8 mouse cellular contexts compared by ENCODE assay signal in the genomic region with DNA sequence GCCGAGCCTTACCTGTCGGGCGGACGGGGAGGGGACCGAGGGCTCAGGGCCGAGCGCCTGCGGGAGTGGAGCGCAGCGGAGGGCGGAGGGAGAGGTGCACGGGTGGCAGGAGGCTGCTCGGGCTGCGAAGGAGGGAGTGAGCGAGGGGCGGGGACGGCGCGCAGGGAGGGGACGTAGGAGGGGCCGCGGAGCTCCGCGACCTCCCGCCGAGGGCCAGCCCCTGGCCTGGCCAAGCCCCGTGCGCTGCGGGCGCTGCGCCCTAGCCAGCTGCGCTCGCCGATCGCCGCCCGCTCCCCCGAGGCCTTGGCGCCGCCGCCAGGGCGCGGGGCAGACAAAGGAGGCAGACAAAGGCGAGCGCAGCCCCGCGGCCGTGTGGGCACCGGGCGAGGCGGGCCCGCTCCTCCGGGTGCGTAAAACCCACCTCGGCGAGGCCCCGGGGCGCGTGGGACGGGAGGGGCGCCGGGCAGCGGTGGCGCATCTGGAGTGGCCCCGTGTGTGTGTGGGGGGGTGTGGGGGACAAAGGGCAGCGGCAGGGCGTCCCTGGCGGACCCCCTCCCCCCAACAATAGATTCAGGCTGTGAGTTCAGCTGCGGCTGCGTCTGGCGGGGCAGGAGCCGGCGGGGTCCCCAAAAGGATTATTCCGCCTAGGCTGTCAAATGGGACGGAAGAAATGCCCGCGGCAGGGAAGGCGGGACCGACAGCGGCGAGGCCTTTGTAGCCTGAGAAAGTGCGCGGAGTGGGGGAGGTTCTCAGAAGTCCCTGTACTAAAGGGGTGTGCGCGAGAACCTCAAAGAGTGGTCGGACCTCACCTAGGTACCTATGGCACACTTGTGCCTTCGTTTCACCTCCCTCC. TPM values are rescaled to one million over a fixed set of nuclear protein-coding genes. Genes with fewer than 3 reads are reported as not detected.
A peak's percentile ranks its signal among the peaks of the same experiment; 100 is the strongest.
DNase-seq lines count a peak whose midpoint lies in the region; ATAC-seq and TF ChIP-seq lines count a peak whose summit lies in the region.

Draxin (minus strand) TSS at position 138 of the 853 bp plus-strand sequence.

- no peak within 1 kb of the TSS for H3K27ac ChIP-seq in ES-Bruce4 (ENCODE audit: insufficient read depth, low read length)
- peak within 1 kb of the TSS; percentile 95 for H3K27ac ChIP-seq in forebrain, embryonic 11.5 days (ENCODE audit: low read depth, low read length)
- H3K27ac ChIP-seq in kidney, embryonic 14.5 days (ENCODE audit: low read depth, low read length) = 0 out of 2 replicates have a peak within 1 kb of the TSS, but pooled peaks have one; percentile 30
- no peak within 1 kb of the TSS for H3K27ac ChIP-seq in small intestine, adult 2 months (ENCODE audit: insufficient read depth, low read depth, low read length)

- H3K9me3 ChIP-seq in ES-Bruce4 (replicated peaks; ENCODE audit: control insufficient read depth, insufficient read depth, low read length, poor library complexity, severe bottlenecking) = no peaks in the 10 kb centered on the region
- H3K9me3 ChIP-seq in forebrain, embryonic 11.5 days (ENCODE audit: control insufficient read depth, low read length) = no peaks in the 10 kb centered on the region
- H3K9me3 ChIP-seq in kidney, embryonic 14.5 days (ENCODE audit: control insufficient read depth, low read length) = no peaks in the 10 kb centered on the region

- peak; percentile 74 for DNase-seq in adrenal gland, postnatal 10 days
- DNase-seq in adrenal gland, adult 8-10 months = no peak
- peak; percentile 91 for DNase-seq in forebrain, embryonic 11.5 days (ENCODE audit: low spot score)
- peak; percentile 16 for DNase-seq in lung, postnatal 25 days (ENCODE audit: low spot score)
- no peak for DNase-seq in T-cell, adult 2 months (ENCODE audit: low spot score)

- H3K4me2 ChIP-seq in forebrain, embryonic 11.5 days (ENCODE audit: low read depth, low read length, severe bottlenecking) = peak within 1 kb of the TSS; percentile 87
- peak within 1 kb of the TSS; percentile 98 for H3K4me2 ChIP-seq in kidney, embryonic 14.5 days (replicated peaks; ENCODE audit: low read depth, low read length)

- peak within 1 kb of the TSS; percentile 32 for H3K4me3 ChIP-seq in ES-Bruce4 (ENCODE audit: low read depth, low read length)
- peak within 1 kb of the TSS; percentile 64 for H3K4me3 ChIP-seq in forebrain, embryonic 11.5 days (ENCODE audit: low read depth, low read length)
- peak within 1 kb of the TSS; percentile 67 for H3K4me3 ChIP-seq in kidney, embryonic 14.5 days (ENCODE audit: low read length)
- H3K4me3 ChIP-seq in small intestine, adult 2 months (ENCODE audit: low read depth, low read length) = peak within 1 kb of the TSS; percentile 41

- no peak for TF ChIP-seq EP300 in ES-Bruce4 (IDR thresholded peaks at IDR 0.05; ENCODE audit: insufficient read depth, low read depth, low read length)

- peak within 1 kb of the TSS; percentile 52 for H3K9ac ChIP-seq in ES-Bruce4 (ENCODE audit: low read depth, poor library complexity, severe bottlenecking)
- H3K9ac ChIP-seq in forebrain, embryonic 11.5 days (ENCODE audit: low read length) = peak within 1 kb of the TSS; percentile 96
- peak within 1 kb of the TSS; percentile 75 for H3K9ac ChIP-seq in kidney, embryonic 14.5 days (ENCODE audit: low read depth, low read length)

- WGBS in forebrain, embryonic 11.5 days = 2% methylated on average over 83 of the region's 87 CpGs
- 1% methylated on average over 56 of the region's 87 CpGs for WGBS in kidney, embryonic 14.5 days
- under 1% methylated on average over 71 of the region's 87 CpGs for WGBS in small intestine, adult 2 months

- no peak for TF ChIP-seq POLR2A in ES-Bruce4 (IDR thresholded peaks at IDR 0.05; ENCODE audit: insufficient read depth, low read length)
- no peak for TF ChIP-seq POLR2A in small intestine, adult 2 months (IDR thresholded peaks at IDR 0.05; ENCODE audit: low read depth, low read length)

- H3K36me3 ChIP-seq in ES-Bruce4 (ENCODE audit: control insufficient read depth, insufficient read depth, low read length, poor library complexity, severe bottlenecking) = no peaks in the 10 kb centered on the region
- no peaks in the 10 kb centered on the region for H3K36me3 ChIP-seq in forebrain, embryonic 11.5 days (ENCODE audit: control insufficient read depth, insufficient read depth, low read length)
- no peaks in the 10 kb centered on the region for H3K36me3 ChIP-seq in kidney, embryonic 14.5 days (ENCODE audit: control insufficient read depth, insufficient read depth, low read length)
- no peaks in the 10 kb centered on the region for H3K36me3 ChIP-seq in small intestine, adult 2 months (ENCODE audit: control insufficient read depth, insufficient read depth, low read length)

- H3K4me1 ChIP-seq in ES-Bruce4 (ENCODE audit: control insufficient read depth, insufficient read depth, low read length) = no peaks in the 10 kb centered on the region
- peaks cover 6% of the 10 kb centered on the region; the same call in 1 of the 2 replicates for H3K4me1 ChIP-seq in forebrain, embryonic 11.5 days (replicated peaks; ENCODE audit: control insufficient read depth, insufficient read depth, low read length)
- 0 out of 2 replicates have a peak, but pooled peaks cover 10% of the 10 kb centered on the region for H3K4me1 ChIP-seq in kidney, embryonic 14.5 days (ENCODE audit: control insufficient read depth, insufficient read depth, low read length)
- no peaks in the 10 kb centered on the region; the same call in 1 of the 2 replicates for H3K4me1 ChIP-seq in small intestine, adult 2 months (ENCODE audit: control insufficient read depth, insufficient read depth, insufficient read length, low read length)

- no peaks in the 10 kb centered on the region for H3K27me3 ChIP-seq in ES-Bruce4 (ENCODE audit: control insufficient read depth, insufficient read depth, low read length, poor library complexity, severe bottlenecking)
- H3K27me3 ChIP-seq in forebrain, embryonic 11.5 days (ENCODE audit: control insufficient read depth, insufficient read depth, low read length) = peaks cover 5% of the 10 kb centered on the region; the same call in 1 of the 2 replicates
- H3K27me3 ChIP-seq in kidney, embryonic 14.5 days (ENCODE audit: control insufficient read depth, insufficient read depth, low read length) = peaks cover 28% of the 10 kb centered on the region
- H3K27me3 ChIP-seq in small intestine, adult 2 months (ENCODE audit: control insufficient read depth, insufficient read depth, low read length) = peaks cover 29% of the 10 kb centered on the region

- TF ChIP-seq CTCF in ES-Bruce4 (IDR thresholded peaks at IDR 0.05; ENCODE audit: low read depth, low read length) = no peak
- TF ChIP-seq CTCF in small intestine, adult 2 months (IDR thresholded peaks at IDR 0.05; ENCODE audit: extremely low read depth, insufficient read length, insufficient replicate concordance, low read depth, low read length) = no peak

- peak; percentile 88 for ATAC-seq in forebrain, embryonic 11.5 days (replicated peaks; ENCODE audit: low FRiP score)
- ATAC-seq in kidney, embryonic 14.5 days (ENCODE audit: low FRiP score, low TSS enrichment) = peak; percentile 93

RNA-seq across cellular contexts. Expression of gene Draxin, which starts in this region (rescaled TPM):
- total RNA-seq in adrenal gland, postnatal 10 days (2021) = under 1 TPM; 0.18 to 0.27 TPM
- under 1 TPM; 0.06 to 0.15 (median 0.12) TPM for total RNA-seq in adrenal gland, adult 8-10 months (2022)
- polyA plus RNA-seq in ES-Bruce4 (2011; ENCODE audit: insufficient read depth, insufficient read length, low read depth, missing spikeins) = 0.17 and 0.22 TPM in 2 replicates
- polyA plus RNA-seq in forebrain, embryonic 11.5 days (2014; fragmentation: Nextera tagmentation; extraction: Ambion mirVana) = 3.8 and 5.0 TPM in 2 replicates
- polyA plus RNA-seq in kidney, embryonic 14.5 days (2014; fragmentation: Nextera tagmentation; extraction: Ambion mirVana) = 0.43 and 0.80 TPM in 2 replicates
- 0.11 and 0.24 TPM in 2 replicates for polyA plus RNA-seq in small intestine, adult 2 months (2012; rRNA removed)

Comparison
In these comparisons a context has a peak if more than half of its experiments do, and no peak if none do; other contexts are left out.
1. Peak in DNase-seq in adrenal gland, postnatal 10 days; RNA of the gene not detected or under 1 TPM.
2. Peak in ATAC-seq, H3K4me3 ChIP-seq, H3K27ac ChIP-seq, H3K9ac ChIP-seq and H3K4me2 ChIP-seq in kidney, embryonic 14.5 days; RNA of the gene not detected or under 1 TPM.
3. DNase-seq: peak in forebrain, embryonic 11.5 days (single experiment) and lung, postnatal 25 days (single experiment); none in adrenal gland, adult 8-10 months (single experiment) and T-cell, adult 2 months (single experiment).
4. Peak in every context shown above with its lines, with median percentiles within 50 percentile points of each other: H3K4me3 ChIP-seq and H3K9ac ChIP-seq.